ENCODE assay signal across 7 mouse cellular contexts in genomic region chr5:138084996-138085395, GRCm38 (mm10). TPM values are rescaled to one million over a fixed set of nuclear protein-coding genes. Genes with fewer than 3 reads are reported as not detected.
DNase-seq lines count a peak whose midpoint lies in the region; ATAC-seq lines count a peak whose summit lies in the region.

TSS of gene Zkscan1 (plus strand) at chr5:138085084.

- H3K4me3 ChIP-seq in intestine, embryonic 16.5 days (ENCODE audit: low read length): peak within 1 kb of the TSS; percentile 92
- peak within 1 kb of the TSS; percentile 96 for H3K4me3 ChIP-seq in midbrain, embryonic 11.5 days (ENCODE audit: low read depth, low read length)

- H3K36me3 ChIP-seq in intestine, embryonic 16.5 days (ENCODE audit: control insufficient read depth, insufficient read depth, low read length): no peaks in the 10 kb centered on the region; the same call in 1 of the 2 replicates
- H3K36me3 ChIP-seq in midbrain, embryonic 11.5 days (ENCODE audit: control insufficient read depth, insufficient read depth, low read length): no peaks in the 10 kb centered on the region

- H3K4me1 ChIP-seq in intestine, embryonic 16.5 days (ENCODE audit: control insufficient read depth, insufficient read depth, low read length): peaks cover 9% of the 10 kb centered on the region; the same call in 1 of the 2 replicates
- H3K4me1 ChIP-seq in midbrain, embryonic 11.5 days (ENCODE audit: control insufficient read depth, insufficient read depth, low read length): no peaks in the 10 kb centered on the region

- no peaks in the 10 kb centered on the region for H3K27me3 ChIP-seq in intestine, embryonic 16.5 days (replicated peaks; ENCODE audit: control insufficient read depth, insufficient read depth, low read length)
- H3K27me3 ChIP-seq in midbrain, embryonic 11.5 days (ENCODE audit: control insufficient read depth, insufficient read depth, low read length): no peaks in the 10 kb centered on the region

- H3K4me2 ChIP-seq in intestine, embryonic 16.5 days (ENCODE audit: low read depth, low read length): peak within 1 kb of the TSS; percentile 66
- H3K4me2 ChIP-seq in midbrain, embryonic 11.5 days: peak within 1 kb of the TSS; percentile 60

- peak; percentile 90 for ATAC-seq in intestine, embryonic 16.5 days
- ATAC-seq in midbrain, embryonic 11.5 days (ENCODE audit: low FRiP score): peak; percentile 96

- no peaks in the 10 kb centered on the region for H3K9me3 ChIP-seq in intestine, embryonic 16.5 days (ENCODE audit: control insufficient read depth, low read length)
- no peaks in the 10 kb centered on the region for H3K9me3 ChIP-seq in midbrain, embryonic 11.5 days (ENCODE audit: control insufficient read depth, low read length)

- intact Hi-C loops in left cerebral cortex, postnatal 36 days (cut with DNase I): loop anchor here (1.0 to 2.0 kb wide), 2 partner anchors 32 to 70 kb away; partner anchors contain the start of genes Zfp113 and Zscan21

- H3K27ac ChIP-seq in intestine, embryonic 16.5 days (ENCODE audit: low read length): peak within 1 kb of the TSS; percentile 95
- peak within 1 kb of the TSS; percentile 71; the same call in 1 of the 2 replicates for H3K27ac ChIP-seq in midbrain, embryonic 11.5 days (ENCODE audit: low read depth, low read length)

- H3K9ac ChIP-seq in intestine, embryonic 16.5 days (ENCODE audit: low read depth, low read length): peak within 1 kb of the TSS; percentile 99
- H3K9ac ChIP-seq in midbrain, embryonic 11.5 days (ENCODE audit: low read length): peak within 1 kb of the TSS; percentile 99

- 0% methylated on average over 27 of the region's 27 CpGs for WGBS in intestine, embryonic 16.5 days
- WGBS in midbrain, embryonic 11.5 days: 1% methylated on average over 27 of the region's 27 CpGs

- peak; percentile 82 for DNase-seq in adrenal gland, adult 8-10 months
- DNase-seq in embryo, embryonic 9.5 days (ENCODE audit: extremely low spot score): peak; percentile 88
- DNase-seq in gastrocnemius, postnatal 4 days (ENCODE audit: low spot score in 2 of 2): peak; percentile 42 to 68
- DNase-seq in left cerebral cortex, postnatal 36 days (ENCODE audit: low spot score in 2 of 2): peak; percentile 70 to 81
- DNase-seq in midbrain, embryonic 11.5 days (ENCODE audit: low spot score, missing footprints): peak; percentile 97
- DNase-seq in skeletal muscle tissue, adult 2 months (ENCODE audit: low read depth, low spot score): peak; percentile 79

RNA-seq across cellular contexts. Expression of gene Zkscan1, which starts in this region (rescaled TPM):
- total RNA-seq in adrenal gland, adult 8-10 months (2022): 10 to 100 TPM; 39.6 to 51.4 (median 47.6) TPM
- 10 to 100 TPM; 18.7 to 19.4 TPM for total RNA-seq in gastrocnemius, postnatal 4 days (2021)
- polyA plus RNA-seq in intestine, embryonic 16.5 days (2015; fragmentation: Nextera tagmentation; extraction: Ambion mirVana): 11.1 and 12.3 TPM in 2 replicates
- 10 to 100 TPM; 39.9 to 40.2 TPM for total RNA-seq in left cerebral cortex, postnatal 36 days (2021)
- 39.1 and 45.0 TPM in 2 replicates for polyA plus RNA-seq in midbrain, embryonic 11.5 days (2014; fragmentation: Nextera tagmentation; extraction: Ambion mirVana)

Comparison
In these comparisons a context has a peak if more than half of its experiments do, and no peak if none do; other contexts are left out.
1. Peak in every context shown above with its lines: DNase-seq, ATAC-seq, H3K4me3 ChIP-seq and H3K27ac ChIP-seq.